Mouse (Mus musculus) neutrophil, adult 65 days (primary cell): ENCODE results near the gene Vti1b. TPM values are rescaled to one million over a fixed set of nuclear protein-coding genes. Genes with fewer than 3 reads are reported as not detected.

Source experiments
- total RNA-seq: library from RNA; stranded (reverse); gene quantifications from 2 replicates; pipeline ENCODE4 v1.2.4, GENCODE M21; 2023

Vti1b gene
- 89.9 and 120 TPM in 2 replicates for total RNA-seq

GRCm38 (mm10) chr12:79172019-79172941, at the start of gene Vti1b:
Vti1b (minus strand) TSS chr12:79172667.

GRCm38 (mm10) chr12:79208703-79209464, 36.4 kb upstream of the Vti1b start, which contains the start of gene Rdh12:
Rdh12 (plus strand) TSS chr12:79208914.

GRCm38 (mm10) chr12:79192193-79192592, 19.7 kb upstream of the Vti1b start, which contains the start of gene Rdh11:
Rdh11 (minus strand) TSS chr12:79192293.

GRCm38 (mm10) chr12:79130299-79131177, 41.9 kb downstream of the Vti1b start, which contains the start of gene Arg2:
Arg2 (plus strand) TSS chr12:79130777.

Other genes starting within 250 kb of the Vti1b start
- gene Tmem229b, start 165.0 kb downstream of the Vti1b start, total RNA-seq: 18.0 and 20.5 TPM in 2 replicates
- gene Plekhh1, start 143.5 kb downstream of the Vti1b start, total RNA-seq: 0.09 and 0.32 TPM in 2 replicates
- 3.0 and 3.8 TPM in 2 replicates for gene Pigh, start 83.0 kb downstream of the Vti1b start, total RNA-seq
- 53.4 and 70.4 TPM in 2 replicates for gene Arg2, start 41.9 kb downstream of the Vti1b start, total RNA-seq
- gene Rdh11, start 19.6 kb upstream of the Vti1b start, total RNA-seq: 22.8 and 24.7 TPM in 2 replicates
- gene Rdh12, start 36.2 kb upstream of the Vti1b start, total RNA-seq: 52.2 and 56.5 TPM in 2 replicates
- 66.8 and 78.5 TPM in 2 replicates for gene Zfyve26, start 123.6 kb upstream of the Vti1b start, total RNA-seq
- 2.4 and 5.1 TPM in 2 replicates for gene Rad51b, start 124.6 kb upstream of the Vti1b start, total RNA-seq